Mouse (Mus musculus) neural tube, embryonic 14.5 days (tissue): ENCODE results near the gene Nt5c1a. TPM values are rescaled to one million over a fixed set of nuclear protein-coding genes. Genes with fewer than 3 reads are reported as not detected.
A peak's percentile ranks its signal among the peaks of the same experiment; 100 is the strongest.

ENCODE experiments used
- ATAC-seq: fragments of 200-750 bp; cut with Nextera tagmentation; 2 replicates; pipeline ENCODE4 v1.8.0; 2017; ENCODE audit warnings: low read depth, mild to moderate bottlenecking, moderate TSS enrichment, moderate library complexity
- H3K27ac ChIP-seq: fragments of 300-500 bp; sonication (generic); 2 replicates; pipeline ENCODE4 v1.5.1; 2014; ENCODE audit warnings: low read depth, mild to moderate bottlenecking, control low read depth, low read length, moderate library complexity, mixed read lengths
- H3K27me3 ChIP-seq: fragments of 300-500 bp; sonication (generic); 2 replicates; pipeline ENCODE4 v1.6.1; 2014; ENCODE audit warnings: low read length; ENCODE audit not compliant: control insufficient read depth, insufficient read depth
- H3K36me3 ChIP-seq: fragments of 300-500 bp; sonication (generic); 2 replicates; pipeline ENCODE4 v1.6.1; 2014; ENCODE audit warnings: low read length, mixed read lengths; ENCODE audit not compliant: control insufficient read depth, insufficient read depth
- H3K4me1 ChIP-seq: fragments of 300-500 bp; sonication (generic); 2 replicates; pipeline ENCODE4 v1.6.1; 2014; ENCODE audit warnings: low read length; ENCODE audit not compliant: control insufficient read depth, insufficient read depth
- H3K4me2 ChIP-seq: fragments of 300-500 bp; sonication (generic); 2 replicates; pipeline ENCODE4 v1.6.1; 2014; ENCODE audit warnings: mild to moderate bottlenecking, low read depth, low read length, control low read depth
- H3K4me3 ChIP-seq: fragments of 300-500 bp; sonication (generic); 2 replicates; pipeline ENCODE4 v1.5.1; 2014; ENCODE audit warnings: low read depth, low read length, control low read depth, mixed read lengths
- H3K9ac ChIP-seq: fragments of 300-500 bp; sonication (generic); replicated peaks from 2 replicates; pipeline ENCODE4 v1.6.1; 2014; ENCODE audit warnings: low read depth, mild to moderate bottlenecking, control low read depth, low read length, mixed read lengths
- H3K9me3 ChIP-seq: fragments of 300-500 bp; sonication (generic); 2 replicates; pipeline ENCODE4 v1.6.1; 2016; ENCODE audit warnings: low read length; ENCODE audit not compliant: control insufficient read depth
- WGBS: fragments of 180-500 bp; shearing (Covaris S2); extraction: QIAGEN DNeasy Blood & Tissue Kit; methylation state at CpG from one replicate; pipeline ENCODE4 v1.1.7; 2014; 5-methylcytosine and 5-hydroxymethylcytosine counted together
- polyA plus RNA-seq: library from polyadenylated mRNA; unstranded; fragments of >200 nt; fragmentation: Nextera tagmentation; extraction: Ambion mirVana; gene quantifications from 2 replicates; pipeline ENCODE4 v1.2.1, GENCODE M21; 2014

The Nt5c1a gene
- polyA plus RNA-seq, 1 experiment from 2014 or later, result not detected

GRCm38 (mm10) chr4:123219720-123220357 is 18.5 kb downstream of the Nt5c1a start:
- WGBS, result 70% methylated on average over 15 of the region's 15 CpGs
- Histone ChIP-seq H3K36me3 (no peaks in the 10 kb centered on the region), H3K4me2 (no peak overlapping the region), H3K27me3 (no peaks in the 10 kb centered on the region), H3K9me3 (no peaks in the 10 kb centered on the region), H3K4me3 (no peak overlapping the region), H3K4me1 (no peaks in the 10 kb centered on the region), H3K9ac (no peak overlapping the region), H3K27ac (no peak overlapping the region)
- ATAC-seq, result peak; percentile 87

GRCm38 (mm10) chr4:123220637-123221036 is 19.3 kb downstream of the Nt5c1a start:
- ATAC-seq, result no peak
- H3K9me3 ChIP-seq, result no peaks in the 10 kb centered on the region
- WGBS, result 85% methylated on average over 4 of the region's 4 CpGs

GRCm38 (mm10) chr4:123223309-123223708 is 22.0 kb downstream of the Nt5c1a start:
- no peaks in the 10 kb centered on the region for H3K27me3 ChIP-seq
- 50% methylated on average over 3 of the region's 3 CpGs for WGBS
- H3K4me3 ChIP-seq, result no peak overlapping the region
- H3K9ac ChIP-seq, result no peak overlapping the region
- no peak overlapping the region for H3K27ac ChIP-seq
- H3K4me1 ChIP-seq, result 0 out of 2 replicates have a peak, but pooled peaks cover 2% of the 10 kb centered on the region
- no peak overlapping the region for H3K4me2 ChIP-seq
- ATAC-seq, result no peak
- no peaks in the 10 kb centered on the region for H3K36me3 ChIP-seq
- no peaks in the 10 kb centered on the region for H3K9me3 ChIP-seq

More at GRCm38 (mm10) chr4:123220637-123221036, 19.3 kb downstream of the Nt5c1a start:
- Histone ChIP-seq H3K36me3 (no peaks in the 10 kb centered on the region), H3K4me1 (no peaks in the 10 kb centered on the region), H3K4me3 (no peak overlapping the region), H3K27ac (no peak overlapping the region), H3K4me2 (no peak overlapping the region), H3K9ac (no peak overlapping the region), H3K27me3 (no peaks in the 10 kb centered on the region)

GRCm38 (mm10) chr4:123225718-123226403 is 24.6 kb downstream of the Nt5c1a start:
- H3K27ac ChIP-seq, result no peak overlapping the region
- no peak overlapping the region for H3K4me2 ChIP-seq
- H3K4me1 ChIP-seq, result 0 out of 2 replicates have a peak, but pooled peaks cover 2% of the 10 kb centered on the region
- WGBS, result 75% methylated on average over 10 of the region's 10 CpGs
- no peak for ATAC-seq
- no peaks in the 10 kb centered on the region for H3K36me3 ChIP-seq
- H3K4me3 ChIP-seq, result no peak overlapping the region
- no peak overlapping the region for H3K9ac ChIP-seq
- no peaks in the 10 kb centered on the region for H3K9me3 ChIP-seq
- H3K27me3 ChIP-seq, result no peaks in the 10 kb centered on the region

- no peak overlapping the region for H3K4me2 ChIP-seq
- H3K4me3 ChIP-seq, result no peak overlapping the region
- ATAC-seq, result no peak
- 40% methylated on average over 4 of the region's 4 CpGs for WGBS
- no peaks in the 10 kb centered on the region for H3K9me3 ChIP-seq
- H3K27me3 ChIP-seq, result peaks cover 4% of the 10 kb centered on the region; the same call in 1 of the 2 replicates
- 0 out of 2 replicates have a peak, but pooled peaks cover 2% of the 10 kb centered on the region for H3K4me1 ChIP-seq
- no peak overlapping the region for H3K9ac ChIP-seq
- H3K36me3 ChIP-seq, result no peaks in the 10 kb centered on the region
- H3K27ac ChIP-seq, result peak overlapping the region; percentile 48; the same call in 1 of the 2 replicates
Measured at GRCm38 (mm10) chr4:123227707-123228106, 26.4 kb downstream of the Nt5c1a start.

- no peaks in the 10 kb centered on the region for H3K36me3 ChIP-seq
- 0 out of 2 replicates have a peak, but pooled peaks cover 2% of the 10 kb centered on the region for H3K4me1 ChIP-seq
- peaks cover 5% of the 10 kb centered on the region; the same call in 1 of the 2 replicates for H3K27me3 ChIP-seq
- H3K9ac ChIP-seq, result no peak overlapping the region
- 38% methylated on average over 2 of the region's 2 CpGs for WGBS
- H3K27ac ChIP-seq, result 0 out of 2 replicates have a peak overlapping the region, but pooled peaks have one; percentile 48
- H3K4me3 ChIP-seq, result no peak overlapping the region
- H3K4me2 ChIP-seq, result no peak overlapping the region
- no peaks in the 10 kb centered on the region for H3K9me3 ChIP-seq
- ATAC-seq, result no peak
Measured at GRCm38 (mm10) chr4:123228270-123228669, 27.0 kb downstream of the Nt5c1a start.

GRCm38 (mm10) chr4:123229166-123229565 is 27.9 kb downstream of the Nt5c1a start:
- H3K27ac ChIP-seq, result no peak overlapping the region
- peaks cover 11% of the 10 kb centered on the region for H3K27me3 ChIP-seq
- no peaks in the 10 kb centered on the region for H3K36me3 ChIP-seq
- H3K4me2 ChIP-seq, result no peak overlapping the region
- H3K4me3 ChIP-seq, result no peak overlapping the region
- no peak overlapping the region for H3K9ac ChIP-seq
- 55% methylated on average over 11 of the region's 11 CpGs for WGBS
- H3K9me3 ChIP-seq, result no peaks in the 10 kb centered on the region
- no peak for ATAC-seq
- 0 out of 2 replicates have a peak, but pooled peaks cover 5% of the 10 kb centered on the region for H3K4me1 ChIP-seq

GRCm38 (mm10) chr4:123232841-123233240 is 31.5 kb downstream of the Nt5c1a start:
- no peak overlapping the region for H3K9ac ChIP-seq

More at GRCm38 (mm10) chr4:123232841-123233240, 31.5 kb downstream of the Nt5c1a start:
- Histone ChIP-seq H3K9me3 (no peaks in the 10 kb centered on the region), H3K27me3 (peaks cover 11% of the 10 kb centered on the region), H3K4me1 (0 out of 2 replicates have a peak, but pooled peaks cover 4% of the 10 kb centered on the region), H3K4me3 (no peak overlapping the region), H3K4me2 (no peak overlapping the region), H3K36me3 (no peaks in the 10 kb centered on the region), H3K27ac (no peak overlapping the region)
- 84% methylated on average over 3 of the region's 3 CpGs for WGBS
- ATAC-seq, result no peak
